Mouse (Mus musculus) thymus, adult 18-20 months (tissue): ENCODE results near the gene Olfr288.

Experiments used
- DNase-seq, 2 experiments: peaks; one replicate each; pipeline ENCODE4 v3.0.0; 2022; ENCODE audit warnings: mixed read lengths in 2 of 2

Gene Olfr288

DNA sequence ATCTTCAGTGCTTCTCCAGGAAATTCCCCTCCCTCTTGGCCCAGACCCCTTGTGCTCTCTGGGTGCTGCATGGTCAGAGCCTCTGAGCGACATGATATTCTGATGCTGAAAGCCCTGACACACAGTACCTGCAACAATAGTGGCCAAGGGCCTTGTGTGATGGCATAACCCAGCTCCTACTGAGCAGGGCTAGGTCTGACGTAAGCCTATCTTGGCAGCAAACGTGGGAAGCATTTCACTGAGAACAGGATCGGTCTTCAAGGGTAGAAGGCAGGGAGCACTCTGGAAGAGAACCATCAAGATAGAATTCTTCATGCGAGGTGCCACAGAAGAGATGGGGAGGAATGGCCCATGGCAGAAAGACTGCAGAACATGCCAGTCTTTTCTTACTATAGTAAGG, 29.8 kb downstream of the Olfr288 start, which contains the start of gene Asb8:
TSS of gene Asb8 (minus strand) at position 101 of the 400 bp plus-strand sequence.
- no peak for DNase-seq

- DNase-seq, result no peak
These were observed 32.8 kb downstream of the Olfr288 start for GRCm38 (mm10) chr15:98162561-98162960.

DNA sequence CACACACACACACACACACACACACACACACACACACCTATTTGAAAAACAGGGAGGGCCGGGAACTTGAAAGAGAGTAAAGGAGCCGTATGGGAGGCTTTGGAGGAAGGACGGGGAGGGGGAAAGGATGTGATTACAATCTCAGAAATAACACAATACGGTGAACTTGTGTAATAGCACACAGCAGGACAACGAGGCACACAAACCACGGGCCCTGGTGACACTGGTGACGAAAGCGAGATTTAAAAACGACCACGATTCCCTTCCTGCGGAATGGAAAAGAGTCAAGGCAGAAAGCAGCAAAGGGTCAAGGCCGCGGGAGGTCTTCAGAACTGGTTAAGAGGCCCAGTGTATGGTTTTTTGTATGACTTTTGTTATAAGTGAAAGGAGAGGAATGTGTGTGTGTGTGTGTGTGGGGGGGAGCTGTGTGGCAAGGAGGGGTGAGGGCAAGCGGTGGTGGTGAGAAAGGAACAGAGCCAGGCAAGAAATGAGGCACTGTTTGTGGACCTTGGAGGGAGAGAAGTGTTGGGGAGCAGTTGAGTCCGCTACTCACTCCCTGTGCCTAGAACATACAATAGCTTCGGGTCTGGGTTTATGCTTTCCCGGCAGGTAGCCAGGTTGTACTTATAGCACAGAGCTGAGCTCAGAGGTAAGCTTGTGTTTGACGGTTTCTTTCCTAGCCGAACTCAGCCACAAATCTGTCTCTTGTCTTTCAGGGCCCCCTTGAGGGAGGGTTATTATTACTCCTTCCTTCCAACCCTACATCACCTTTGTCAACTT, 34.1 kb downstream of the Olfr288 start:
- DNase-seq, result no peak

DNA sequence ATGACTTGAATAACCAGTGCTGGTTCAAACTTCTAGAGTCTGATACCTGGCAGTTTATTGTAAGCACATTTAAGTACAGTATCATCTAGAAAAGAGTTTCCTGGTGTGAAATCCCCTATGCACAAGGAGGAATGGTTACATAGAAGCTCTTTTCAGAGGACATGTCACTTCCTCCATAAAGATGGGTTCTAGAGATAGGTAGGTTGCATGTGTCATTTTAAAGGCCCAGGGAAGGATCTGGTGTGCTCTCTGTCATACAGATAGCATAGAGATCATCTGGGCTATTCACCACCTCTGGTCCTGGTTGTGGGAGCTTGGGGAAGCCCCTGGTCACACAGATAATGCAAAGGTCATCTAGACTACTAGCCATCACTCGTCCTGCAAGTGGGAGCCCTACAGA, 38.1 kb downstream of the Olfr288 start:
- no peak for DNase-seq

GRCm38 (mm10) chr15:98155944-98156343, 39.4 kb downstream of the Olfr288 start:
- DNase-seq, result no peak

- no peak for DNase-seq
These were observed 40.1 kb downstream of the Olfr288 start for GRCm38 (mm10) chr15:98155272-98155671.

- no peak for DNase-seq
These were observed 40.7 kb downstream of the Olfr288 start for GRCm38 (mm10) chr15:98154631-98155030.

DNA sequence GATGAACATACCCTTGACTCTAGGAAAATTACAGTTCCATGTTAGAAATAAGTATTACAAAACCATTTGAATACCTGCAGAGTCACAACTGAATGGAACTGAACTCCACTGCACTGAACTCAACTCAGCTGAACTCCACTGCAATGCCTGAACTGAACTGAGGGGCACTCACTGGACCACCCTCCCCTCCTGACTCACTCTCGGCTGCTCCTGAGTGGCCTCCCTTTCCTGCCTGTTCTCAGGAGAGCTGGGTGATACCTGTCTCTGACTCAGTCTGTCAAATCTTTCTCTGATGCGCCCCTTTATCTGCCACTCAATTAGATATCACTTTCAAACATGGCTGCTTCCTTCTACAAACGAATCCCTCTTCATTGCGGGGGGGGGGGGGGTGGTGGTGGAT, 41.2 kb downstream of the Olfr288 start:
- no peak for DNase-seq

DNA sequence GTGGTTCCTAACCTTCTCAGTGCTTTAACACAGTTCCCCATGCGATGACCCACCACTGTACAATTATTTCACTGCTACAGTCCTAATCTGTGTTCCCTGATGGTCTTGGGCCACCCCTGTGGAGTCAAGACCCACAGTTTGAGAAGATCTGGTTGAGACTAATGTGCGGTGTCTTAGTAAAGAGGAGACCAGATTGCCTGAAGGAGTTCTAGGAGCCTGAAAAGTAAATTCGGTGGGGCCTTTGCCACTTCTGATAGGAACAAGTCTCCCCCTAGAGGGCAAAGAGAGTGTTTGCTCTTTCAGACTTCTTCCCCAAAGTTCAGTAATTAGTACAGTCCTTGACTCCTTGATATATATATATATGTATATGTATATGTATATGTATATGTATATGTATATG, 41.7 kb downstream of the Olfr288 start:
- DNase-seq, result no peak

DNA sequence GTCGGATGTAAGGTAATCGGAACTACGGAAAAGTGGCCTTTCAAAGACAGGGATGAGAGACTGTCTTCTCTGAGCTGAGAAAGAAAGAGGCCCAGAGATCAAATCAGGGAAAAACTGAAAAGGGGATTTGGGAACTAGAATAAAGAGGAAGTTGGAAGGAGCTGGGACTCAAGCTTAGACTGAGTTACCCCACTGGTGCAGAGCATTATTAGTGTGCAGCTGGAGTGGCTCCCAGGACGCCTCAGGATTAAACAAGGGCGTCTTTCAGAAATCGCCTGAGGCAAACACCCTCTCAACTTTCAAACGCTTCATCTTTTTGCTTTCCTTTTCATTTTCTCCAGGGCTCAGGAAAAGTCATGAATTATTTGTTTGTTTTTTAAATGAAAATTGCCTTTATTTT, 42.4 kb downstream of the Olfr288 start:
- DNase-seq, result no peak

- DNase-seq, result no peak
These were observed 46.2 kb downstream of the Olfr288 start for GRCm38 (mm10) chr15:98149166-98149602.

DNA sequence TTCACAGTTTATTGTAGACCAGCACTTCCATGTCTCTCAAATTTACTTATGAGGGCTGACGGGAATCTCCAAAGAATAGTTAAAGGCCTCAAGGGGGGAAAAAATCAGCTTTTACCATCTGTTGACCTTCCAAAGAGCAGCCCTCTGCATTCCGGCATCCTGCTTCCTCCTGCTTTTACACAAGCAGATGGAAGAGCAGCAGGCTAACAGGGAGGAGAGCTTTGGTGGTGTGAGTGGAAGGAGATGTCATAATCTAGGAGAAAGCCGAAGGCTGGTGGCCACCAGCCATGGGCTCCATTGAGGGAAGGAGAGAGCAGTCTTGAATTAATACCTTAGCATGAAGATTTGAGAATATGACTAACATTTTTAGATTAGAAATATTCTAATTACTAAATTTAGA, 47.0 kb downstream of the Olfr288 start:
- no peak for DNase-seq

- peak; percentile 84 to 88 for DNase-seq
These were observed 49.7 kb downstream of the Olfr288 start for GRCm38 (mm10) chr15:98145559-98146181.

DNA sequence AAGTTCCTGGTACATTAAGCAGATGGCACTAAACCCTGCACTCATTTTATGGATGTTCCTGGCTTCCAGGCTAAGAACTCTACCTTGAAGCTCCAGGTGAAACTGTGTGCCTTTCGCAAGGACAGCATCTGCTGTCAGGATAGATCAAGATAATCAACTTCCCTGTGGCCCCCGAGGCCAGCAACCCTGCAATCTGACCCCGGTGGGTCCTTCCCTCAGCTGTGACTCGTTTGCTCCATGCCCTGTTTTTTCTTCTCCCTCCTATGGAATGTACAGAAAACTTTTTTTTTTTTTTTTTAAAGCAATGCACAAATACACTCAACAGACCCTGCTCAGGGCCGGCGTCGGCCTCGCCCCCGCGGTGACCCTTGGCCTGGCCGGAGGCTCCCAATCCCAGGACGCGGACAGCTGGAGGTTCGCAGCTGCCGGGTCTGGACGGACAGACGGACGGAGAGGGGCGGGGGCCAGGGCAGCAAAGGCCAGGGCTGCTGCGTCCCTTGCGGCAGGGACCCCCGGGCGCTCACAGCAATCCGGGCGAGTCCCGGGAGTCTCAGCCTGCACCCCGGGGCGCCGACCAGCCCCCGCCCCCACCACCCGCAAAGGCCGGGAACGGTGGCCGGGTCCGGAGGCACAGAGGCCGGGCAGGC, 50.4 kb downstream of the Olfr288 start:
- no peak for DNase-seq

GRCm38 (mm10) chr15:98142515-98142914, 52.8 kb downstream of the Olfr288 start:
- no peak for DNase-seq

- DNase-seq, result no peak
These were observed 54.5 kb downstream of the Olfr288 start for GRCm38 (mm10) chr15:98140809-98141208.

DNA sequence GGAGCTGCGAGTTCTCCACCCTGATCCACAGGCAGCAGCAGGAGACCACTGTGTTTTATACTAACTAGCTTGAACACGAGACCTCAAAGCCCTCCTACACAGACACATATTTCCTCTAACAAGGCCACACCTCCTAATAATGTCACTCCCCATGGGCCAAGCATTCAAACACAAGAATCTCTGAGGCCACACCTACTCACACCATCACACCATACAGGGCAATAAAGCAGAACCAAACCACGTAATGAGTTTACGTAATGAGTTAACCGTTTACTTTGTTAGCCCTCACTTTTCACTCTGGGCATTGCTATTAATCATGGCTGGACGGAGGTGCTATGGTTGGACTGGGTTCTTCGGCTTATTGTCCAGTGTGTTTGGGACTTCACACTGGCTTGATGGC, 55.6 kb downstream of the Olfr288 start:
- no peak for DNase-seq

- no peak for DNase-seq
These were observed 58.5 kb downstream of the Olfr288 start for GRCm38 (mm10) chr15:98136871-98137270.
